Comparison of ENCODE assay signal across 9 mouse cellular contexts in genomic region chr5:35551855-35552837, GRCm38 (mm10). TPM values are rescaled to one million over a fixed set of nuclear protein-coding genes. Genes with fewer than 3 reads are reported as not detected.
DNase-seq lines count a peak whose midpoint lies in the region; ATAC-seq and TF ChIP-seq lines count a peak whose summit lies in the region.
"Had no signal": no experiment of that assay in that cellular context is flagged by ENCODE, and none has a peak within 500 bp of the region (broad histone marks: within the 10 kb centered on the region; RNA-seq: fewer than 3 reads in every experiment).

No protein-coding gene starts in this region.

- 0 out of 2 replicates have a peak overlapping the region, but pooled peaks have one; percentile 35 for H3K27ac ChIP-seq in hindbrain, embryonic 10.5 days
- no peak overlapping the region for H3K27ac ChIP-seq in hindbrain, embryonic 11.5 days (ENCODE audit: low read depth, low read length)
- no peak overlapping the region for H3K27ac ChIP-seq in limb, embryonic 14.5 days (replicated peaks; ENCODE audit: low read depth, low read length)

- H3K27me3 ChIP-seq in hindbrain, embryonic 10.5 days (ENCODE audit: insufficient read depth, poor library complexity, severe bottlenecking) = no peaks in the 10 kb centered on the region
- no peaks in the 10 kb centered on the region for H3K27me3 ChIP-seq in hindbrain, embryonic 11.5 days (ENCODE audit: control insufficient read depth, insufficient read depth, low read length)
- H3K27me3 ChIP-seq in limb, embryonic 14.5 days (ENCODE audit: control insufficient read depth, insufficient read depth, low read length) = no peaks in the 10 kb centered on the region

- H3K9me3 ChIP-seq in hindbrain, embryonic 10.5 days = no peaks in the 10 kb centered on the region
- H3K9me3 ChIP-seq in hindbrain, embryonic 11.5 days (ENCODE audit: control insufficient read depth, low read length) = no peaks in the 10 kb centered on the region
- no peaks in the 10 kb centered on the region for H3K9me3 ChIP-seq in limb, embryonic 14.5 days (ENCODE audit: control insufficient read depth, low read length)

- no peak overlapping the region for H3K4me2 ChIP-seq in hindbrain, embryonic 11.5 days (replicated peaks; ENCODE audit: low read depth, low read length)
- H3K4me2 ChIP-seq in limb, embryonic 14.5 days (replicated peaks; ENCODE audit: low read depth, low read length, severe bottlenecking) = no peak overlapping the region

- ATAC-seq in hindbrain, embryonic 11.5 days (ENCODE audit: low FRiP score) = no peak
- ATAC-seq in limb, embryonic 14.5 days (ENCODE audit: low FRiP score, low read depth) = peak; percentile 71

- H3K4me1 ChIP-seq in hindbrain, embryonic 10.5 days (replicated peaks) = peaks cover 7% of the 10 kb centered on the region; the same call in 1 of the 2 replicates
- no peaks in the 10 kb centered on the region for H3K4me1 ChIP-seq in hindbrain, embryonic 11.5 days (replicated peaks; ENCODE audit: control insufficient read depth, insufficient read depth, low read length)
- 0 out of 2 replicates have a peak, but pooled peaks cover 9% of the 10 kb centered on the region for H3K4me1 ChIP-seq in limb, embryonic 14.5 days (ENCODE audit: control insufficient read depth, insufficient read depth, low read length)

- no peak overlapping the region for H3K4me3 ChIP-seq in hindbrain, embryonic 10.5 days
- no peak overlapping the region for H3K4me3 ChIP-seq in hindbrain, embryonic 11.5 days (ENCODE audit: low read depth, low read length)
- H3K4me3 ChIP-seq in limb, embryonic 14.5 days (replicated peaks; ENCODE audit: low read length) = no peak overlapping the region

- no peak for TF ChIP-seq POLR2A in limb, embryonic 14.5 days (IDR thresholded peaks at IDR 0.05; ENCODE audit: borderline replicate concordance, extremely low read depth, insufficient read depth, insufficient read length)

- DNase-seq in hindbrain, embryonic 10.5 days (ENCODE audit: low spot score) = no peak
- DNase-seq in hindbrain, embryonic 11.5 days (ENCODE audit: low spot score) = no peak
- peak; percentile 46 for DNase-seq in ZHBTc4 (ENCODE audit: low read depth, low spot score)
- peak; percentile 61 to 67 for DNase-seq in cerebellum, postnatal 25 days
- DNase-seq in limb, embryonic 14.5 days (ENCODE audit: low spot score) = peak; percentile 15
- no peak for DNase-seq in ovary, adult 18-20 months (ENCODE audit: low spot score)
- DNase-seq in adrenal gland, postnatal 36 days = no peak
- DNase-seq in thymus, postnatal 4 days = no peak
- DNase-seq: kidney, postnatal 14 days had no signal

- 53% methylated on average over 7 of the region's 7 CpGs for WGBS in hindbrain, embryonic 10.5 days
- 54% methylated on average over 7 of the region's 7 CpGs for WGBS in hindbrain, embryonic 11.5 days
- 38% methylated on average over 7 of the region's 7 CpGs for WGBS in limb, embryonic 14.5 days

- peaks cover 33% of the 10 kb centered on the region for H3K36me3 ChIP-seq in hindbrain, embryonic 10.5 days
- no peaks in the 10 kb centered on the region for H3K36me3 ChIP-seq in hindbrain, embryonic 11.5 days (ENCODE audit: control insufficient read depth, insufficient read depth, low read length)
- peaks cover 15% of the 10 kb centered on the region for H3K36me3 ChIP-seq in limb, embryonic 14.5 days (ENCODE audit: control insufficient read depth, insufficient read depth, low read length)

- H3K9ac ChIP-seq in hindbrain, embryonic 11.5 days (ENCODE audit: low read depth, low read length) = no peak overlapping the region
- no peak overlapping the region for H3K9ac ChIP-seq in limb, embryonic 14.5 days (ENCODE audit: low read depth, low read length, severe bottlenecking)

RNA-seq across cellular contexts. Expression of gene Trmt44, which starts 22.7 kb away (rescaled TPM):
- 8.2 and 9.1 TPM in 2 replicates for polyA plus RNA-seq in hindbrain, embryonic 10.5 days (2016; fragmentation: Nextera tagmentation; extraction: Ambion mirVana)
- 7.8 and 9.3 TPM in 2 replicates for polyA plus RNA-seq in hindbrain, embryonic 11.5 days (2014; fragmentation: Nextera tagmentation; extraction: Ambion mirVana)
- polyA plus RNA-seq in limb, embryonic 14.5 days (2012; rRNA removed) = 7.5 and 8.3 TPM in 2 replicates
- polyA plus RNA-seq in limb, embryonic 14.5 days (2014; fragmentation: Nextera tagmentation; extraction: Ambion mirVana) = 7.6 and 8.5 TPM in 2 replicates
- 1 to 10 TPM; 5.4 to 7.9 TPM for total RNA-seq in adrenal gland, postnatal 36 days (2021)

RNA-seq across cellular contexts. Expression of gene Cpz, which starts 26.6 kb away (rescaled TPM):
- polyA plus RNA-seq in hindbrain, embryonic 10.5 days (2016; fragmentation: Nextera tagmentation; extraction: Ambion mirVana) = 4.7 and 5.0 TPM in 2 replicates
- polyA plus RNA-seq in hindbrain, embryonic 11.5 days (2014; fragmentation: Nextera tagmentation; extraction: Ambion mirVana) = 5.3 and 6.4 TPM in 2 replicates
- polyA plus RNA-seq in limb, embryonic 14.5 days (2012; rRNA removed) = 9.9 and 10.1 TPM in 2 replicates
- 5.6 and 7.8 TPM in 2 replicates for polyA plus RNA-seq in limb, embryonic 14.5 days (2014; fragmentation: Nextera tagmentation; extraction: Ambion mirVana)
- 1 to 10 TPM in 1 of 2 experiments, under 1 TPM in 1; 0.46 to 1.6 TPM for total RNA-seq in adrenal gland, postnatal 36 days (2021)

RNA-seq across cellular contexts. Expression of gene Acox3, which starts 30.7 kb away (rescaled TPM):
- polyA plus RNA-seq in hindbrain, embryonic 10.5 days (2016; fragmentation: Nextera tagmentation; extraction: Ambion mirVana) = 10.9 and 14.2 TPM in 2 replicates
- 14.7 and 15.1 TPM in 2 replicates for polyA plus RNA-seq in hindbrain, embryonic 11.5 days (2014; fragmentation: Nextera tagmentation; extraction: Ambion mirVana)
- polyA plus RNA-seq in limb, embryonic 14.5 days (2012; rRNA removed) = 31.1 and 31.3 TPM in 2 replicates
- 14.2 and 15.0 TPM in 2 replicates for polyA plus RNA-seq in limb, embryonic 14.5 days (2014; fragmentation: Nextera tagmentation; extraction: Ambion mirVana)
- total RNA-seq in adrenal gland, postnatal 36 days (2021) = 10 to 100 TPM; 51.5 to 53.5 TPM

Comparison
In these comparisons a context has a peak if more than half of its experiments do, and no peak if none do; other contexts are left out.
1. DNase-seq: peak in ZHBTc4 (single experiment), cerebellum, postnatal 25 days (2 of 2) and limb, embryonic 14.5 days (single experiment); none in hindbrain, embryonic 10.5 days (single experiment), hindbrain, embryonic 11.5 days (single experiment), ovary, adult 18-20 months (single experiment), adrenal gland, postnatal 36 days (0 of 2) and thymus, postnatal 4 days (single experiment).